Mouse (Mus musculus): ENCODE measurements around the gene Arid1a. TPM values are rescaled to one million over a fixed set of nuclear protein-coding genes. Genes with fewer than 3 reads are reported as not detected.
A peak's percentile ranks its signal among the peaks of the same experiment; 100 is the strongest.

Arid1a gene
- polyA plus RNA-seq, 1 experiment from 2014 or later: 30.0 TPM

DNA sequence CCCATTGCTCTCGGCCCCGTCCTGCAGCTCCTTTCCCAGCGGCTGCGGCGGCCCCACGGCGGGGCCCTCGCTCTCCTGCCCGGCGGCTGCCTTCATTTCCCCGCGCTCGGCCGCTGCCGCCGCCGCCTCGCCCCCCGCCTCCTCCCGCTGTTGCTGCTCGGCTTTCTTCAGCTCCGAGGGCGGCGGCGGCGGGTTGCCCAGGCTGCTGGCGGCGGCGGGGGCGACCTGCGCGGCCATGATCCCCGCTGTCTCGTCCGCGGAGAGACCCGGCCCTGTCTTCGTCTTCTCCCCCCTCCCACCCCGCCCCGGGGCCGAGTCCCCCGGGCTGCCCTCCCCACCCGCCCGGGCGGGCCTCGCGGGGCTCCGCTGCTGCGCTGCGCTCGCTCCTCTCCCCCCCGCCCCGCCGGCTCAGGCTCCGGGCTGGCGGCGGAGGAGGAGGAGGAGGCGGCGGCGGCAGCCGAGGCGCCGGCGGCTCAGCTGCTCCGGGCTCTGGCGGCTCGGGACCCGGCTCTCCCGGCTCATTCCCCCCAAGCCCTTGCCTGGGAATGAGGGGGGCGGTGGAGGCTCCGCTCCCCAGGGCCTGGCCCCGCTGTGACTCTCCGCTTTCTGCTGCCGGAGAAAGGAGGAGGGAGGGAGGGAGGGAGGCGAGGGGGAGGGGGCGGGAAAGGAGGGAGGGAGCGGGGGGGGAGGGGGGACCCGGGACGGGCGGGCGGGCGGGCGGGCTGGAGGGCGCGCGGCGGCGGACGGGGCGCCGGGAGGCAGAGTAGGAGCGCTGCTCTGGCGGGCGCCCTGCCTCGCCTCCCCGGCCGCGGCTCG, 3.0 kb downstream of the Arid1a start:
- Histone ChIP-seq H3K36me3 (ENCODE audit: inconsistent target) (no peaks in the 10 kb centered on the region), H3K4me3 (ENCODE audit: inconsistent target) (no peak overlapping the region), H3K27ac (no peak overlapping the region), H3K79me2 (ENCODE audit: inconsistent target) (peaks cover 36% of the 10 kb centered on the region)
- WGBS (ENCODE audit: missing documents): under 1% methylated on average over 46 of the region's 99 CpGs

DNA sequence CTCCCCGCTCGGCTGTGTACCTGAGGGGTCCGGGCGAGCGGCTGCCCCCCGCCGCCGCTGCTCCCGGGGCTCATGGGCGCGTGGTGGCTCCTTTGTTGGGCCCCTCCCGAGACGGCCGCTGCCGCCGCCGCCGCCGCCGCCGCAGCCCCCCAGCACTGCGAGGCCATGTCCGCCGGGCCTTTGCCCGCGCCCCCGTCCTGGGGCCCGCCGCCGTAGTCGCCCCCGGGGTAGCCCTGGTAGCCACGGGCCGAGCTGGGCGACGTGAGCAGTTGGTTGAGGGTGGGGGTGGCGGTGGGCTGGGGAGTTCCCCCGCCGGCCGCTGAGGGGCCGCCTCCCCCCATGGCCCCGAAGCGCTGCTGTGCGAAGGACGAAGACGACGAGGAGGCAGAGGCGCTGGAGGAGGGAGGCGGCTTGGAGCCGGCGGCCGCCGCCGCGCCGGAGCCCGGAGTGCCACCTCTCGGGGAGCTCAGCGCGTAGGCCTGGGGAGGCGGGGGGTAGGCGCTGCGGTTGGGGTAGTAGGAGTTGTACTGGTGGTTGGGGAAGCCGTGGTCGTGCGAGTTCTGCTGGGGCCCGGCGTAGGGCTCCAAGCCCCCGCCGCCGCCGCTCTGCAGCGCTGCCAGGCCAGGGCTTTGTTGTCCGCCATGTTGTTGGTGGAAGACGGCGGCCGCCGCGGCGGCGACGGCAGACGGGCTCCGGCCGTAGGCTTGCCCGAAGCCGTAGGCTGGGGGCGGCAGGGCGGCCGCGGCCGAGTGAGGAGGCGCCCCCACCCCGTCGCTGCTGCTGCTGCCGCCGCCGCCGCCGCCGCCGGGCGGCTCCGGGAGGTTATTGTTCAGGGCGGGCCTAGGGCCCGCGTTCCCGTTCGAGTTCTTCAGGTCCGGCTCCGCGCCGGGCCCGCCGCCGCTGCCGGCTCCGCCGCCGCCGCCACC, 3.9 kb downstream of the Arid1a start:
- no peak overlapping the region for H3K4me3 ChIP-seq (ENCODE audit: inconsistent target)
- under 1% methylated on average over 80 of the region's 121 CpGs for WGBS (ENCODE audit: missing documents)

DNA sequence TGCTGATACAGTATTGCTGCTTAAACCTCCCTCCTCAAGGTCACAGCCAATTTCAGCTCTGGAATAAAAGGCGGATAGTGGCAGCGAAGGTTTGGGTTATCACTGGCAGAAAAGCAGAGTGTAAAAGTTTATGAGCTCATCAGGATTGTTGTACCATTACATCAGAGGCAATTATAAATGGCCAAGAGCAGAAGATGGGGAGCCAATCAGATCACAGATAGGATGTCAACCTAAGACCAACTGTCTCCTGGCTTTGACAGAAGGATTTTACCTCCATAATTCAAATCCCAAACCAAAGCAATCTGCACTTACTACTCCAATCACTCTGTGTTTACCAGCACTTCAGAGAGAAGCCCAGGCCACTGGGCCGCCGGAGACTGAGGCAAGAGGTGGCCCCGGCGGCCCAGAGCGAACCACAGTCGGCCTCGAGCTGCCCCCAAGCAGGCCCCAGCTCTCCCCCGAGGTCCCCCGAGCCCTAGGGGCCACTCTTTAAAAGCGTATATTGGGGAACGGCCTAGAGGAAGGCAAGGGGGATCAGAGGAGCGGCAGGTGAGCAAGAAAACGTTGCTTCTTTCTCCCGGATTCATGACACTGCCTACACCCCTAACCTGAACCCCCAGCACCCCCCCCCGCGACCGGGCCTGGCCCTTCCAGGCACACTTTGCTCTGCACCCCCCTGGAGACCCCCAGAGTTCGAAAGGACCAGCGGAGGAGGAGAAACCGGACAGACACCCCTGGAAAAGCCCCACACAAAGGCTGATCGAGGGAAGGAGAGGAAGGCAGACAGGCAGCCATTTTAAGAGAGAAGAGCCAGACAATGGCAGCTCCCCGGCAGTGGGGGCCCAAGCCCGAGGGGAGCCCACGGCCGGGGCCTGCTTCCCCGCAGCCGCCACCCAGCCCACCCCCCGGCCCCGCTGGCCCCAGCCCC, 4.8 kb downstream of the Arid1a start:
- peak overlapping the region; percentile 68 for H3K27ac ChIP-seq
- WGBS (ENCODE audit: missing documents): 0% methylated on average over 30 of the region's 31 CpGs
- H3K36me3 ChIP-seq (ENCODE audit: inconsistent target): no peaks in the 10 kb centered on the region
- H3K79me2 ChIP-seq (ENCODE audit: inconsistent target): peaks cover 54% of the 10 kb centered on the region
- H3K4me3 ChIP-seq (ENCODE audit: inconsistent target): peak overlapping the region; percentile 63

More for the DNA sequence above, 3.9 kb downstream of the Arid1a start:
- Histone ChIP-seq H3K36me3 (ENCODE audit: inconsistent target) (no peaks in the 10 kb centered on the region), H3K79me2 (ENCODE audit: inconsistent target) (peaks cover 45% of the 10 kb centered on the region), H3K27ac (no peak overlapping the region)

DNA sequence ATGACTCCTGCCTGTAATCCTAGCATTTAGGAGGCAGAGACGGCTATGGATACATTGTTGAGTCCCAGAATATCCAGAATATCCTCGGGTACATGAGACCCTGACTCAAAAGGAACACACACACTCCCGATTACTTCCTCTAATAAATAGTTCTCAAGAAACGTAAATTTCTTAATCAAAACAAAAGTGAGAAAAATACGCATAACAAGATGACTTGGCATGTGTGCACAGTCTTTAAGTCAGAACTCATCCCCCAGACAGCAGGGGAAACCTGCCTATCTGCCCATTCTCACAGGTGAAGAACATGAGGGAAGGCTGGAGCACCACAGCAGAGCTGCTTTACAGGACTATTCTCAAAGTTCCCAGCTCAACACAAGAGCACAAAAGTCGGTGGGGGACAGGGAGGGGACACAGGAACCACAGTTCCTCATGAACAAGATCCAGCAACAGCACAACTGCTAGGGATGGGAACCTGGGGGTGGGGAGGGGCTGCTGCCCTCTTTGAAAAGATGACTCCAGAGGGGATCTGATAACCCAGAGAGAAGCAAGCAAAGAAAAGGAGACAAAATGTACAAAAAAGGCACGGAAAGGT, 6.3 kb downstream of the Arid1a start:
- Histone ChIP-seq H3K27ac (no peak overlapping the region), H3K4me3 (ENCODE audit: inconsistent target) (peak overlapping the region; percentile 63; the same call in 1 of the 2 replicates), H3K79me2 (ENCODE audit: inconsistent target) (peaks cover 69% of the 10 kb centered on the region), H3K36me3 (ENCODE audit: inconsistent target) (no peaks in the 10 kb centered on the region)
- WGBS (ENCODE audit: missing documents): 16% methylated on average over 6 of the region's 7 CpGs

DNA sequence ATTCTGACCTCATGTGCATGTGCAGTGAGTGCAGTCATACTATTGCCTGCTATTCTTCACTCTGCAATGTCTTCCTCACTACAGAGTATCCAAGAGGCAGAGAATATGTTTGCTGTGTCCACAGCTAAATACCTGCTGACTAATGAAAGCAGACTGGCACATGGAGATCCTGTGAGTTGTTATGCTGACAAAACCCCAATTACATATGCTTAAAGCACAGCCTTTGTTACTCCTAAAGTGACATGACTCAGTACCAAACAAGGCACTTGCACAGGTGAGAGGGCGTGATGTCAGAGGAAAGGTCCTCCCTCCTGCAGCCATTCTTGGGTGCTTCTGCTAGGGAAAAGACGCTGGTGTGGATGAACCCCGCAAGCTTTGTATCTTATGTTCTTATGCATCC, 21.3 kb downstream of the Arid1a start:
- H3K27ac ChIP-seq: no peak overlapping the region
- no peak overlapping the region for H3K4me3 ChIP-seq (ENCODE audit: inconsistent target)
- peaks cover 98% of the 10 kb centered on the region for H3K79me2 ChIP-seq (ENCODE audit: inconsistent target)
- peaks cover 11% of the 10 kb centered on the region; the same call in 1 of the 2 replicates for H3K36me3 ChIP-seq (ENCODE audit: inconsistent target)
- WGBS (ENCODE audit: missing documents): 84% methylated on average over 3 of the region's 3 CpGs

DNA sequence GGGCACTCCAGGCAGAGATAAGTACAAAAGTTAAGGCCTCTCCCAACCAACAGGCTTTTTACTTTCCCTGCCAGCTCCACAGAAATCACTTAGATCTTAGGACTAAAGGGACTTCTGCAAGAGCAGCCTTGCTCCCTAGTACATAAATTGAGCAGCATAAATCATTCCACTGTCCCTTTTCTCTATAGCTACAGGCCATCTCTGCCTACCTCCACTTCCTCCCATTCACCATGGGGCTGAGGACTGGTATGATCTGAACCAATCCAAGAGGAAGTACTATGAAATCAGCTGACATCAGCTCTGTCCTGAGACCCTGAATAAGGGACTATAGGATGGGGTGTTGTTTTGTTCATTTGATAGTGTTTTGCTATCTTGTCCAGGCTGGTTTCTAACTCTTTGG, 26.4 kb downstream of the Arid1a start:
- no peak overlapping the region for H3K4me3 ChIP-seq (ENCODE audit: inconsistent target)
- peaks cover 5% of the 10 kb centered on the region; the same call in 1 of the 2 replicates for H3K36me3 ChIP-seq (ENCODE audit: inconsistent target)

DNA sequence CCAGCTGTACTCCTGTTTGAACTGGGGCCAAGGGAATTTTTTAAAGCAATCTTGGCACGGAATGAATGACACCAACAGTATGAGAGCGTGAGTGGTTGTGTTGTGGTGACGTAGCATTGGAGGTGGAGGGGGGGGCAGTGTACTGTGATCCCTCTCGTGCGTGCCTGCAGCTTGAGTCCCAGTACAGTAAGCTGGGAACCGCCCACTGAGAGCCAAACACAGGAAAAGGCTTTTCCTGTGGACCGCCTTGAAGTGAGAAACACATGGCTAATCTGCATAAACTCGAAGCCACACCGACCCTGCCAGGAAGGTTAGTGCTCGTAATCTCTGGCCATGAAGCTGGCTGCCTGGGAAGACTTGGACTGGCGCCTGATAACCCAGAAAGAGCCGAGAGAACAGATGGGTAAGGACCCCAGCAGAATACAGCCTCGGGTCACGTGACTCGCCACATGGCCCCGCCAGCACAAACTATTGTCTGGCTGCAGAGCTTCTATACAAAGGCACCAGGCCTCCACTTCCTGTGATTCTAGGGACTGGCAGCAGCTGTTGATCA, 27.0 kb downstream of the Arid1a start:
- Histone ChIP-seq H3K27ac (peak overlapping the region; percentile 73), H3K36me3 (ENCODE audit: inconsistent target) (peaks cover 5% of the 10 kb centered on the region; the same call in 1 of the 2 replicates), H3K4me3 (ENCODE audit: inconsistent target) (no peak overlapping the region), H3K79me2 (ENCODE audit: inconsistent target) (peaks cover 100% of the 10 kb centered on the region)
- 6% methylated on average over 16 of the region's 16 CpGs for WGBS (ENCODE audit: missing documents)

More for the DNA sequence above, 26.4 kb downstream of the Arid1a start:
- H3K27ac ChIP-seq: peak overlapping the region; percentile 73
- peaks cover 100% of the 10 kb centered on the region for H3K79me2 ChIP-seq (ENCODE audit: inconsistent target)

DNA sequence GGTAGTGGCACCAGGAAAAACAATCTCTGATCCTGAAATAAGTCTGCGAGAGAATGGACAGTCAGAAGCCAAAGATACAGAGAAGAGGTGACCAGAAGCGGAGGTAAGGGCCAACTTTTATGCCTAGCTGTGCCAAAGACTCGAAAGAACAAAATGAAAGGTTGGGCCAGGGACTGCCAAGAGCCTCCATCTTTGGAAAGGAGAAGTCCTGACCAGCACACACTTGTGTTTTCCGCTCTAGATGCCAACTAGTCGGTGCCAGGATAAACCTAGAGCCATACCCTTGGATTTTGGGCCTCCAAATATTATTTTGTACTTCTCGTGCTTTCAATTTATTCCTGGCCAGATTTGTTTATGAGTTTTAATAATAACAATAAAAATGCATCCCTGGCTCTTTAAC, 27.6 kb downstream of the Arid1a start:
- WGBS (ENCODE audit: missing documents): 54% methylated on average over 6 of the region's 6 CpGs

DNA sequence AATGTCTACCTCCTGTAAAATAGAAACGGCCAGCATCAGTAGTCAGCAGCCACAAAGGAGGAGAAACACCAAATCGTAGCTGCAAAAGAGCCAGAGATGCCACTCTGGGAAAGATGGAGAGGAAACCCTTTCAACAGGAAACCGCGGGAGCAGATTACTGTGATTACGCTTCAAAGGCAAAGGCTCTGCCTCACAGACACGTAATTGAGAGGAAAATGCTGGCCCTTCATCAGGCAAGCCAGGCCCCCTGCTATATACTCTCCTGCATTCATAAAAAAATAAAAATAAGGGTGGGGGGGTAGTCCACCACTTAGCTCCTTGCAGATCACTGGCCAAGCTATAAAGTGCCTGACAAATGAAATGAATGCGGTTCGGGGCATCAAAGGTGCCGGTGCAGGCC, 28.3 kb downstream of the Arid1a start:
- peaks cover 11% of the 10 kb centered on the region; the same call in 1 of the 2 replicates for H3K36me3 ChIP-seq (ENCODE audit: inconsistent target)
- H3K27ac ChIP-seq: no peak overlapping the region
- H3K79me2 ChIP-seq (ENCODE audit: inconsistent target): peaks cover 100% of the 10 kb centered on the region
- no peak overlapping the region for H3K4me3 ChIP-seq (ENCODE audit: inconsistent target)
- WGBS (ENCODE audit: missing documents): 62% methylated on average over 9 of the region's 9 CpGs

More for the DNA sequence above, 27.6 kb downstream of the Arid1a start:
- peaks cover 100% of the 10 kb centered on the region for H3K79me2 ChIP-seq (ENCODE audit: inconsistent target)
- peak overlapping the region; percentile 73; the same call in 1 of the 2 replicates for H3K27ac ChIP-seq
- H3K4me3 ChIP-seq (ENCODE audit: inconsistent target): no peak overlapping the region
- H3K36me3 ChIP-seq (ENCODE audit: inconsistent target): peaks cover 5% of the 10 kb centered on the region; the same call in 1 of the 2 replicates

DNA sequence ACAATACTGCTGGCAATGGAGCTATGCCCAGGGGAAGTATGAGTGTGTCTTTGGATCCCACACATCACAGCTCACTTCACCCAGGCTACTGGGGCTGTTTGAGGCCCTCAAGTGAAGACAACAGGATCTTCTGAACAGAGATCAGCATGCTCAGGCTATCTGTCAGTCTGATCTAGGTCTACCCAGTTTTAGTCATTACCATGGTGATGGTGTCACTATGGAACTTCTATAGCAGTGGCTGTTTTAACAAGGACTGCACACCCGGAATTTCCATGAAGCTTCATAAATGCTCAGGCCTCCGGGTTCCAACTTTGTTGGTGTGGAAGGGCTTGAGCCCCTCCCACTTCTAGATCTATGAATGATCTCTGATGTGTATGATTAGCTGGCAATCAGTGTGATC, 30.9 kb downstream of the Arid1a start:
- Histone ChIP-seq H3K36me3 (ENCODE audit: inconsistent target) (peaks cover 36% of the 10 kb centered on the region), H3K4me3 (ENCODE audit: inconsistent target) (no peak overlapping the region)
- WGBS (ENCODE audit: missing documents): 81% methylated on average over 2 of the region's 2 CpGs

DNA sequence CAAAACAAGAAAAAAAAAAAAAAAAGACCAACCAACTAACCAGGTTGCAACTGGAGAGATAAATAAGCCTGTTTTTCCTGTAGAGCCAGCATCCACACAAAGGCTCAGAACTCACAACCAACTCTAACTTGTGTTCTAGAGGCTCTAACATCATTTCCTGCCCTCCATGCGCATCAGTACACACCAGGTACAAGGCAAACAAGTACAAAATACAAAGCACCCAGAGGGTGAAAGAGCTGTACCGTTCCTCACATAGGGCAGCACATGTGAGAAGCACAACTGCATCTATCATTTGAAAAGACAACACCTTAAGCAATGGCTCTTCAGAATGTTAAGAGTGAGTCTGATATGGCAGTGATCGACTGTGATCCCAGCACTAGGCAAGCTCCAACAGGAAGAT, 36.8 kb downstream of the Arid1a start:
- Histone ChIP-seq H3K36me3 (ENCODE audit: inconsistent target) (peaks cover 87% of the 10 kb centered on the region), H3K79me2 (ENCODE audit: inconsistent target) (peaks cover 100% of the 10 kb centered on the region), H3K4me3 (ENCODE audit: inconsistent target) (no peak overlapping the region), H3K27ac (no peak overlapping the region)
- 100% methylated on average over 3 of the region's 3 CpGs for WGBS (ENCODE audit: missing documents)

More for the DNA sequence above, 30.9 kb downstream of the Arid1a start:
- peaks cover 100% of the 10 kb centered on the region for H3K79me2 ChIP-seq (ENCODE audit: inconsistent target)
- H3K27ac ChIP-seq: no peak overlapping the region

DNA sequence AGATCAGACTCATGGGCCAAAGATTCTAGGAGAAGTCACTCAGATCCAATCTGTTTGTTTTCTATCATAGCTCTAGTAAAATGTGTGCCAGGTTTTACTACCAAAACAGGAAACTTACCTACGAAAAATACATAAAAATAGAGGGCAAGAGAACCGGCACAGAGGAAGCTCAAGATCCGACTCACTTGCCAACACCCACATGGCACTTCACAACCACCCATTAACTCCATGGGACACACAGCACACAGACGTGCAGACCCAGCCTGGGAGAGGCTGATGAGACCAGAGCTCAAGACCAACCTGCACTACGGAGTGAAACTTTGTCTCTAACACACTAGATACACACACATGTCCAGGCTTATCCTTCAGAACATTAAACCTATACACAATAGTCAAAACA, 43.8 kb downstream of the Arid1a start:
- peaks cover 37% of the 10 kb centered on the region; the same call in 1 of the 2 replicates for H3K36me3 ChIP-seq (ENCODE audit: inconsistent target)
- H3K79me2 ChIP-seq (ENCODE audit: inconsistent target): peaks cover 98% of the 10 kb centered on the region
- no peak overlapping the region for H3K27ac ChIP-seq
- H3K4me3 ChIP-seq (ENCODE audit: inconsistent target): no peak overlapping the region
- WGBS (ENCODE audit: missing documents): 69% methylated on average over 5 of the region's 5 CpGs

DNA sequence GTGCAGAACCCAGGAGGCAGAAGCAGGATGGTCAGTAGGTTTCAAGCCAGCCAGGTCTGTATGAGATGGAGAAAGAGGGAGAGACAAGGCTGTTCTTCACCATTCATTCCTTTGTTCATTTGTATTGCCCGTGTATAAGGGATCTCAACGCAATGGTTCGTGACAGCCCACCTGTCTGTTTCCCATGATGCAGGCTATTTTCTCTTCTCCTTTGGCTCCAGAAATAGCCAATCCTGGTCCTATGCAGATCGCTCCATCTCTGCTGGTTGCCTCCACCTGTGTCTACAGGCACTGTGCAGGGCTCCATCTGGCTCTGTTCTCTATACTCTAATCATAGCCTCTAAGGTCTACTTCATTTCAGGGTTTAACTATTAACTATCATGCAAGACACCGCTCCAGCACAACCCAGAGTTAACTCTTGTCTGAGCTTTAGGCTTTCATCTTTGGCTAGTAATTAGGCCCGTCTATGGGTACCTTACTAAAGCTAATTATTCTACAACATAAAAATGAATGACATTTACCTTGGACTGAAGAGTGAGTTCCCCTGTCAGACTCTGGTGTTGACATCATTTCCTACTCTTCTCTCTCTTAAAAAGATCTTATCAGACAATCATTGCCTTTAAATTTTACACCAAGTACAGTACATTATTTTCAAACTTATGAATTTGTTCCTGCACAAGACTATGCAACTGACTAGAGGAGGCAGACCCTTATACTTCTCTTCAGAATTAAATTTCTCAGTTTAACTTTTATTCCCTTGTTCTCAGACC, 45.1 kb downstream of the Arid1a start:
- peaks cover 85% of the 10 kb centered on the region for H3K79me2 ChIP-seq (ENCODE audit: inconsistent target)
- H3K27ac ChIP-seq: no peak overlapping the region
- peaks cover 26% of the 10 kb centered on the region; the same call in 1 of the 2 replicates for H3K36me3 ChIP-seq (ENCODE audit: inconsistent target)
- 90% methylated on average over 6 of the region's 6 CpGs for WGBS (ENCODE audit: missing documents)
- no peak overlapping the region for H3K4me3 ChIP-seq (ENCODE audit: inconsistent target)
